Mouse (Mus musculus) bone marrow, adult 2 months (tissue): ENCODE measurements around the gene Lrrc49. TPM values are rescaled to one million over a fixed set of nuclear protein-coding genes. Genes with fewer than 3 reads are reported as not detected.
A peak's percentile ranks its signal among the peaks of the same experiment; 100 is the strongest.

Source experiments
- H3K27ac ChIP-seq: fragments of 200-500 bp; 2 replicates; pipeline ENCODE4 v1.5.1; 2012; ENCODE audit warnings: low read depth, mild to moderate bottlenecking, control low read depth, inconsistent platforms, low read length; ENCODE audit not compliant: control insufficient read depth, poor library complexity, insufficient read depth
- H3K4me1 ChIP-seq: fragments of 200-500 bp; 2 replicates; pipeline ENCODE4 v1.6.1; 2011; ENCODE audit warnings: low read length; ENCODE audit not compliant: control insufficient read depth, insufficient read depth
- H3K4me3 ChIP-seq: fragments of 200-500 bp; replicated peaks from 2 replicates; pipeline ENCODE3; 2011; ENCODE audit warnings: mild to moderate bottlenecking, low read depth, low read length, control low read depth; ENCODE audit not compliant: control insufficient read depth
- CTCF ChIP-seq: fragments of 200-500 bp; IDR thresholded peaks from 2 replicates; pipeline ENCODE4 v1.5.1; 2011; ENCODE audit warnings: low read length, control low read depth; ENCODE audit not compliant: control insufficient read depth, insufficient read depth
- POLR2A ChIP-seq: fragments of 200-500 bp; IDR thresholded peaks from 2 replicates; pipeline ENCODE4 v1.6.1; 2011; ENCODE audit warnings: low read depth, mild to moderate bottlenecking, control low read depth, low read length, borderline replicate concordance; ENCODE audit not compliant: control insufficient read depth
- WGBS: fragments of 180-500 bp; shearing (Covaris S2); methylation state at CpG from one replicate; pipeline ENCODE4 v1.1.7; 2018; 5-methylcytosine and 5-hydroxymethylcytosine counted together
- polyA plus RNA-seq: library from polyadenylated mRNA; stranded (reverse); fragments of >200 nt; gene quantifications from 2 replicates; pipeline ENCODE4 v1.2.4, GENCODE M21; 2011; ENCODE audit warnings: low replicate concordance; ENCODE audit not compliant: missing spikeins, insufficient read depth, insufficient read length

The Lrrc49 gene
- polyA plus RNA-seq, 1 experiment, result not detected

GRCm38 (mm10) chr9:60582553-60582952, 105.4 kb downstream of the Lrrc49 start:
- Histone ChIP-seq H3K27ac (no peak overlapping the region), H3K4me3 (no peak overlapping the region), H3K4me1 (no peaks in the 10 kb centered on the region; the same call in 1 of the 2 replicates)
- WGBS, result 82% methylated on average over 7 of the region's 7 CpGs
- TF ChIP-seq POLR2A (no peak), CTCF (no peak)

- Histone ChIP-seq H3K27ac (no peak overlapping the region), H3K4me1 (no peaks in the 10 kb centered on the region), H3K4me3 (no peak overlapping the region)
- TF ChIP-seq POLR2A, result no peak
- TF ChIP-seq CTCF, result no peak
- 88% methylated on average over 7 of the region's 7 CpGs for WGBS
Measured at GRCm38 (mm10) chr9:60573011-60573410, 114.9 kb downstream of the Lrrc49 start.

GRCm38 (mm10) chr9:60571725-60572124, 116.2 kb downstream of the Lrrc49 start:
- H3K27ac ChIP-seq, result no peak overlapping the region
- no peaks in the 10 kb centered on the region for H3K4me1 ChIP-seq
- H3K4me3 ChIP-seq, result no peak overlapping the region
- no peak for TF ChIP-seq CTCF
- WGBS, result 73% methylated on average over 4 of the region's 4 CpGs

GRCm38 (mm10) chr9:60571041-60571440, 116.9 kb downstream of the Lrrc49 start:
- Histone ChIP-seq H3K4me3 (no peak overlapping the region), H3K27ac (no peak overlapping the region), H3K4me1 (no peaks in the 10 kb centered on the region)
- 70% methylated on average over 4 of the region's 4 CpGs for WGBS
- TF ChIP-seq CTCF (no peak), POLR2A (no peak)

GRCm38 (mm10) chr9:60569366-60569765, 118.6 kb downstream of the Lrrc49 start:
- no peak overlapping the region for H3K27ac ChIP-seq
- WGBS, result 71% methylated on average over 2 of the region's 2 CpGs
- H3K4me3 ChIP-seq, result no peak overlapping the region
- no peak for TF ChIP-seq CTCF
- TF ChIP-seq POLR2A, result no peak
- no peaks in the 10 kb centered on the region for H3K4me1 ChIP-seq

GRCm38 (mm10) chr9:60563809-60564208, 124.1 kb downstream of the Lrrc49 start:
- 86% methylated on average over 7 of the region's 7 CpGs for WGBS
- Histone ChIP-seq H3K27ac (no peak overlapping the region), H3K4me1 (no peaks in the 10 kb centered on the region), H3K4me3 (no peak overlapping the region)
- no peak for TF ChIP-seq POLR2A
- no peak for TF ChIP-seq CTCF

GRCm38 (mm10) chr9:60562443-60563371, 125.3 kb downstream of the Lrrc49 start:
- Histone ChIP-seq H3K27ac (no peak overlapping the region), H3K4me3 (no peak overlapping the region), H3K4me1 (no peaks in the 10 kb centered on the region)
- TF ChIP-seq POLR2A, result no peak
- TF ChIP-seq CTCF, result peak; percentile 8; the same call in 1 of the 2 replicates
- 17% methylated on average over 20 of the region's 20 CpGs for WGBS

- TF ChIP-seq CTCF (no peak), POLR2A (no peak)
- 60% methylated on average over 9 of the region's 9 CpGs for WGBS
Measured at GRCm38 (mm10) chr9:60561641-60562289, 126.2 kb downstream of the Lrrc49 start.

More at GRCm38 (mm10) chr9:60561641-60562289, 126.2 kb downstream of the Lrrc49 start:
- Histone ChIP-seq H3K4me1 (no peaks in the 10 kb centered on the region), H3K27ac (no peak overlapping the region), H3K4me3 (no peak overlapping the region)
